Mouse (Mus musculus): ENCODE data around the gene Rtn4. TPM values are rescaled to one million over a fixed set of nuclear protein-coding genes. Genes with fewer than 3 reads are reported as not detected.

Rtn4 gene
- total and polyA plus RNA-seq, 3 experiments = 95.8 to 224 (median 168) TPM

- Histone ChIP-seq H3K4me3 (replicated peaks in 1 of 3; ENCODE audit: low read depth in 2 of 3, low read length in 2 of 3, poor library complexity in 1 of 3) (peak overlapping the region in 2 of 3 experiments; percentile 4 to 10), H3K27ac (ENCODE audit: insufficient read depth, low read depth) (peak overlapping the region; percentile 36), H3K79me2 (replicated peaks; ENCODE audit: control insufficient read depth, extremely low read depth, insufficient read depth, poor library complexity, severe bottlenecking) (no peaks in the 10 kb centered on the region), H3K27me3 (replicated peaks) (no peaks in the 10 kb centered on the region), H3K9ac (ENCODE audit: insufficient read depth, low read depth) (peak overlapping the region; percentile 21; the same call in 1 of the 2 replicates), H3K36me3 (replicated peaks in 1 of 2; ENCODE audit: control insufficient read depth in 1 of 2, insufficient read depth in 1 of 2, low read length in 1 of 2) (peaks cover 0 to 10% of the 10 kb centered on the region in 2 experiments), H3K4me1 (ENCODE audit: control insufficient read depth in 1 of 2, insufficient read depth in 2 of 2) (peaks cover 29 to 74% of the 10 kb centered on the region in 2 experiments), H3K9me3 (replicated peaks; ENCODE audit: low read length) (peaks cover 2% of the 10 kb centered on the region), H3K4me2 (ENCODE audit: insufficient read depth, low read depth, poor library complexity, severe bottlenecking) (peak overlapping the region; percentile 52)
- dilution Hi-C loops (cut with MboI; ENCODE audit: extremely low pct_ligation_motif_present, extremely low pct_unique_long_range_greater_than_20kb, low sequenced_read_pairs) (no loop called here), in situ Hi-C loops (cut with MboI; ENCODE audit: low pct_ligation_motif_present, low pct_unique_long_range_greater_than_20kb, low sequenced_read_pairs) (no loop called here)
- DNase-seq (ENCODE audit: extremely low read depth) = peak; percentile 76
- TF ChIP-seq MAZ (IDR thresholded peaks at IDR 0.05; ENCODE audit: low read depth, low read length) (0 out of 2 replicates have a peak, but pooled peaks have one; percentile 56), EP300 (IDR thresholded peaks at IDR 0.05; ENCODE audit: low read length) (0 out of 2 replicates have a peak, but pooled peaks have one; percentile 23), POLR2AphosphoS2 (IDR thresholded peaks at IDR 0.05; ENCODE audit: low read depth, low read length) (no peak), MAFK (IDR thresholded peaks at IDR 0.05; ENCODE audit: insufficient replicate concordance, low read length) (no peak), ELF1 (IDR thresholded peaks at IDR 0.05; ENCODE audit: low read depth, low read length) (no peak), ETS1 (conservative IDR thresholded peaks at IDR 0.05; ENCODE audit: low read depth, low read length) (peak; percentile 38; the same call in 1 of the 2 replicates), UBTF (IDR thresholded peaks at IDR 0.05; ENCODE audit: low read depth, low read length) (no peak), ZNF384 (IDR thresholded peaks at IDR 0.05; ENCODE audit: low read depth, low read length) (no peak), CHD1 (IDR thresholded peaks at IDR 0.05; ENCODE audit: low read depth, low read length) (no peak), ZKSCAN1 (IDR thresholded peaks at IDR 0.05; ENCODE audit: borderline replicate concordance, low read depth, low read length) (no peak), ZMIZ1 (IDR thresholded peaks at IDR 0.05; ENCODE audit: low read depth, low read length) (no peak), GABPA (IDR thresholded peaks at IDR 0.05; ENCODE audit: insufficient replicate concordance, low read depth, low read length) (no peak), IRF4 (IDR thresholded peaks at IDR 0.05; ENCODE audit: low read depth, low read length) (no peak), RCOR1 (conservative IDR thresholded peaks at IDR 0.05; ENCODE audit: low read depth, low read length) (no peak), PAX5 (IDR thresholded peaks at IDR 0.05; ENCODE audit: low read length) (no peak), HCFC1 (IDR thresholded peaks at IDR 0.05; ENCODE audit: low read depth, low read length) (no peak), SMC3 (IDR thresholded peaks at IDR 0.05; ENCODE audit: low read depth, low read length) (no peak), USF1 (IDR thresholded peaks at IDR 0.05; ENCODE audit: low read depth, low read length) (no peak)
These were observed 94.7 kb downstream of the Rtn4 start for GRCm38 (mm10) chr11:29787473-29787872.

GRCm38 (mm10) chr11:29788499-29788898 lies 95.8 kb downstream of the Rtn4 start:
- dilution Hi-C loops (cut with MboI; ENCODE audit: extremely low pct_ligation_motif_present, extremely low pct_unique_long_range_greater_than_20kb, low sequenced_read_pairs) = no loop called here
- Histone ChIP-seq H3K4me2 (ENCODE audit: insufficient read depth, low read depth, poor library complexity, severe bottlenecking) (no peak overlapping the region), H3K9me3 (replicated peaks; ENCODE audit: low read length) (peaks cover 2% of the 10 kb centered on the region), H3K4me1 (ENCODE audit: control insufficient read depth in 1 of 2, insufficient read depth in 2 of 2) (peaks cover 25 to 65% of the 10 kb centered on the region in 2 experiments), H3K79me2 (replicated peaks; ENCODE audit: control insufficient read depth, extremely low read depth, insufficient read depth, poor library complexity, severe bottlenecking) (no peaks in the 10 kb centered on the region), H3K27me3 (replicated peaks) (no peaks in the 10 kb centered on the region), H3K4me3 (replicated peaks in 1 of 3; ENCODE audit: low read depth in 2 of 3, low read length in 2 of 3, poor library complexity in 1 of 3) (no peak overlapping the region), H3K36me3 (replicated peaks in 1 of 2; ENCODE audit: control insufficient read depth in 1 of 2, insufficient read depth in 1 of 2, low read length in 1 of 2) (peaks cover 0 to 2% of the 10 kb centered on the region in 2 experiments), H3K27ac (ENCODE audit: insufficient read depth, low read depth) (no peak overlapping the region), H3K9ac (ENCODE audit: insufficient read depth, low read depth) (no peak overlapping the region)
- in situ Hi-C loops (cut with MboI; ENCODE audit: low pct_ligation_motif_present, low pct_unique_long_range_greater_than_20kb, low sequenced_read_pairs) = no loop called here
- no peak for DNase-seq (ENCODE audit: extremely low read depth)
- no peak for TF ChIP-seq ZNF384 (IDR thresholded peaks at IDR 0.05; ENCODE audit: low read depth, low read length)
- TF ChIP-seq ZC3H11A (IDR thresholded peaks at IDR 0.05; ENCODE audit: low read depth, low read length) = no peak
- no peak for TF ChIP-seq CTCF (conservative IDR thresholded peaks at IDR 0.05 in 1 of 2, IDR thresholded peaks at IDR 0.05 in 1 of 2; ENCODE audit: low read depth in 2 of 2, low read length in 2 of 2)
- no peak for TF ChIP-seq MEF2A (IDR thresholded peaks at IDR 0.05; ENCODE audit: borderline replicate concordance, low read depth, low read length)
- no peak for TF ChIP-seq JUN (IDR thresholded peaks at IDR 0.05; ENCODE audit: insufficient read depth, low read depth, low read length)
- no peak for TF ChIP-seq RAD21 (IDR thresholded peaks at IDR 0.05; ENCODE audit: low read depth, low read length)
- TF ChIP-seq HCFC1 (IDR thresholded peaks at IDR 0.05; ENCODE audit: low read depth, low read length) = no peak
- no peak for TF ChIP-seq USF2 (conservative IDR thresholded peaks at IDR 0.05; ENCODE audit: low read depth, low read length)
- TF ChIP-seq KAT2A (IDR thresholded peaks at IDR 0.05; ENCODE audit: insufficient replicate concordance, low read length) = no peak
- no peak for TF ChIP-seq MYC (IDR thresholded peaks at IDR 0.05; ENCODE audit: low read depth, low read length)
- no peak for TF ChIP-seq UBTF (IDR thresholded peaks at IDR 0.05; ENCODE audit: low read depth, low read length)
- TF ChIP-seq JUND (conservative IDR thresholded peaks at IDR 0.05; ENCODE audit: low read depth, low read length) = no peak
- no peak for TF ChIP-seq TCF12 (IDR thresholded peaks at IDR 0.05; ENCODE audit: low read depth, low read length)
- no peak for TF ChIP-seq POLR2AphosphoS2 (IDR thresholded peaks at IDR 0.05; ENCODE audit: low read depth, low read length)
- no peak for TF ChIP-seq POLR2A (IDR thresholded peaks at IDR 0.05; ENCODE audit: low read depth, low read length)
- TF ChIP-seq NRF1 (IDR thresholded peaks at IDR 0.05; ENCODE audit: low read depth, low read length) = no peak
- no peak for TF ChIP-seq USF1 (IDR thresholded peaks at IDR 0.05; ENCODE audit: low read depth, low read length)
- no peak for TF ChIP-seq ZKSCAN1 (IDR thresholded peaks at IDR 0.05; ENCODE audit: borderline replicate concordance, low read depth, low read length)
